Mouse (Mus musculus) neural tube, embryonic 14.5 days (tissue): Measurements from ENCODE around the gene Bckdk. TPM values are rescaled to one million over a fixed set of nuclear protein-coding genes. Genes with fewer than 3 reads are reported as not detected.
A peak's percentile ranks its signal among the peaks of the same experiment; 100 is the strongest.

Source experiments
- ATAC-seq: fragments of 200-750 bp; cut with Nextera tagmentation; 2 replicates; pipeline ENCODE4 v1.8.0; 2017; ENCODE audit warnings: low read depth, mild to moderate bottlenecking, moderate TSS enrichment, moderate library complexity
- H3K27ac ChIP-seq: fragments of 300-500 bp; sonication (generic); 2 replicates; pipeline ENCODE4 v1.5.1; 2014; ENCODE audit warnings: low read depth, mild to moderate bottlenecking, control low read depth, low read length, moderate library complexity, mixed read lengths
- H3K27me3 ChIP-seq: fragments of 300-500 bp; sonication (generic); 2 replicates; pipeline ENCODE4 v1.6.1; 2014; ENCODE audit warnings: low read length; ENCODE audit not compliant: control insufficient read depth, insufficient read depth
- H3K36me3 ChIP-seq: fragments of 300-500 bp; sonication (generic); 2 replicates; pipeline ENCODE4 v1.6.1; 2014; ENCODE audit warnings: low read length, mixed read lengths; ENCODE audit not compliant: control insufficient read depth, insufficient read depth
- H3K4me1 ChIP-seq: fragments of 300-500 bp; sonication (generic); 2 replicates; pipeline ENCODE4 v1.6.1; 2014; ENCODE audit warnings: low read length; ENCODE audit not compliant: control insufficient read depth, insufficient read depth
- H3K4me2 ChIP-seq: fragments of 300-500 bp; sonication (generic); 2 replicates; pipeline ENCODE4 v1.6.1; 2014; ENCODE audit warnings: mild to moderate bottlenecking, low read depth, low read length, control low read depth
- H3K4me3 ChIP-seq: fragments of 300-500 bp; sonication (generic); 2 replicates; pipeline ENCODE4 v1.5.1; 2014; ENCODE audit warnings: low read depth, low read length, control low read depth, mixed read lengths
- H3K9ac ChIP-seq: fragments of 300-500 bp; sonication (generic); replicated peaks from 2 replicates; pipeline ENCODE4 v1.6.1; 2014; ENCODE audit warnings: low read depth, mild to moderate bottlenecking, control low read depth, low read length, mixed read lengths
- H3K9me3 ChIP-seq: fragments of 300-500 bp; sonication (generic); 2 replicates; pipeline ENCODE4 v1.6.1; 2016; ENCODE audit warnings: low read length; ENCODE audit not compliant: control insufficient read depth
- WGBS: fragments of 180-500 bp; shearing (Covaris S2); extraction: QIAGEN DNeasy Blood & Tissue Kit; methylation state at CpG from one replicate; pipeline ENCODE4 v1.1.7; 2014; 5-methylcytosine and 5-hydroxymethylcytosine counted together
- polyA plus RNA-seq: library from polyadenylated mRNA; unstranded; fragments of >200 nt; fragmentation: Nextera tagmentation; extraction: Ambion mirVana; gene quantifications from 2 replicates; pipeline ENCODE4 v1.2.1, GENCODE M21; 2014

Gene Bckdk
- polyA plus RNA-seq, 1 experiment from 2014 or later: 65.8 TPM

- WGBS: 97% methylated on average over 12 of the region's 12 CpGs
Observed at GRCm38 (mm10) chr7:127907939-127908338, 4.1 kb downstream of the Bckdk start.

GRCm38 (mm10) chr7:127908656-127909055, 4.8 kb downstream of the Bckdk start:
- no peak overlapping the region for H3K4me2 ChIP-seq
- no peak overlapping the region for H3K9ac ChIP-seq
- 93% methylated on average over 4 of the region's 4 CpGs for WGBS
- H3K4me1 ChIP-seq: peaks cover 13% of the 10 kb centered on the region; the same call in 1 of the 2 replicates
- H3K4me3 ChIP-seq: no peak overlapping the region
- H3K36me3 ChIP-seq: peaks cover 19% of the 10 kb centered on the region
- no peaks in the 10 kb centered on the region for H3K9me3 ChIP-seq
- H3K27ac ChIP-seq: no peak overlapping the region
- no peak for ATAC-seq
- H3K27me3 ChIP-seq: no peaks in the 10 kb centered on the region

More at GRCm38 (mm10) chr7:127907939-127908338, 4.1 kb downstream of the Bckdk start:
- no peaks in the 10 kb centered on the region for H3K9me3 ChIP-seq
- no peak for ATAC-seq
- H3K4me2 ChIP-seq: no peak overlapping the region
- no peak overlapping the region for H3K9ac ChIP-seq
- no peaks in the 10 kb centered on the region for H3K27me3 ChIP-seq
- peaks cover 19% of the 10 kb centered on the region for H3K36me3 ChIP-seq
- no peak overlapping the region for H3K27ac ChIP-seq
- H3K4me3 ChIP-seq: no peak overlapping the region
- H3K4me1 ChIP-seq: peaks cover 10% of the 10 kb centered on the region; the same call in 1 of the 2 replicates

DNA sequence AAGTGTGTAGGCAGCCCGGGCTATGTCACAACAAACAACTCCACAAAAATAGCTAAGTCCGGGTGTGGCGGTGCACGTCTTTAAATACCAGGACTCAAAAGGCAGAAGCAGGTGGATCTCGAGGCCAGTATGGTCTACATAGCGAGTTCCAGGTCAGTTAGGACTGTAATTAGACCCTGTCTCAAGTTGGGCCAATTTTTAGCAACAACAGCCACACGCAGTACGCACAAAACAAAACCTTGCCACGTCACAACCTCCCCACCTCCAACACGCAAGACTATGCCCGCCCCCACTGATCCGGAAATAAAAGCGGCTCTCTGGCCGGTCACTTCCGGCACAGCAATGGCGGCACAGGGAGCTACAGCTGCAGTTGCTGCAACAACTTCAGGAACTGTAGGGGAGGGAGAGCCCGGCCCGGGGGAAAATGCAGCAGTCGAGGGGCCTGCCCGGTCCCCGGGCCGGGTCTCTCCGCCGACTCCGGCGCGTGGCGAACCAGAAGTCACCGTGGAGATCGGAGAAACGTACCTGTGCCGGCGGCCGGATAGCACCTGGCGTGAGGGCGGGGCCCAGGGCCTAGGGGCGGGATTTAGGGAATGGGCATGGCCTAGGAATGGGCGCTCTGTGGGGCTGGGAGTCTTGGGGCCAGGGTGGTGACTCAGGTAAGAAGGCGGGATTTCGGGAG, 8.4 kb downstream of the Bckdk start, which contains the start of gene Kat8:
Gene Kat8 (plus strand): TSS at position 327 of the 682 bp plus-strand sequence.
- peak within 1 kb of the TSS; percentile 65 for H3K4me3 ChIP-seq
- no peaks in the 10 kb centered on the region for H3K27me3 ChIP-seq
- H3K9ac ChIP-seq: peak within 1 kb of the TSS; percentile 61
- peaks cover 5% of the 10 kb centered on the region; the same call in 1 of the 2 replicates for H3K4me1 ChIP-seq
- no peaks in the 10 kb centered on the region for H3K9me3 ChIP-seq
- 1% methylated on average over 40 of the region's 40 CpGs for WGBS
- peak; percentile 96 for ATAC-seq
- peak within 1 kb of the TSS; percentile 59 for H3K4me2 ChIP-seq
- peaks cover 19% of the 10 kb centered on the region for H3K36me3 ChIP-seq
- H3K27ac ChIP-seq: peak within 1 kb of the TSS; percentile 70

GRCm38 (mm10) chr7:127912938-127913337, 9.1 kb downstream of the Bckdk start:
- Histone ChIP-seq H3K4me2 (peak overlapping the region; percentile 59), H3K36me3 (peaks cover 20% of the 10 kb centered on the region), H3K9me3 (no peaks in the 10 kb centered on the region), H3K27me3 (no peaks in the 10 kb centered on the region), H3K4me1 (peaks cover 5% of the 10 kb centered on the region; the same call in 1 of the 2 replicates), H3K27ac (0 out of 2 replicates have a peak overlapping the region, but pooled peaks have one; percentile 70), H3K9ac (peak overlapping the region; percentile 61), H3K4me3 (peak overlapping the region; percentile 65)
- 27% methylated on average over 4 of the region's 4 CpGs for WGBS
- ATAC-seq: no peak

- Histone ChIP-seq H3K9me3 (no peaks in the 10 kb centered on the region), H3K36me3 (peaks cover 13% of the 10 kb centered on the region), H3K27ac (no peak overlapping the region), H3K4me1 (peaks cover 5% of the 10 kb centered on the region; the same call in 1 of the 2 replicates), H3K9ac (no peak overlapping the region), H3K27me3 (no peaks in the 10 kb centered on the region), H3K4me2 (no peak overlapping the region), H3K4me3 (no peak overlapping the region)
- WGBS: 92% methylated on average over 12 of the region's 12 CpGs
- ATAC-seq: no peak
Observed at GRCm38 (mm10) chr7:127915293-127915692, 11.4 kb downstream of the Bckdk start.

GRCm38 (mm10) chr7:127918203-127918602, 14.3 kb downstream of the Bckdk start:
- no peak overlapping the region for H3K27ac ChIP-seq
- H3K4me1 ChIP-seq: peaks cover 1% of the 10 kb centered on the region; the same call in 1 of the 2 replicates
- ATAC-seq: no peak
- H3K36me3 ChIP-seq: peaks cover 21% of the 10 kb centered on the region
- WGBS: 60% methylated on average over 3 of the region's 3 CpGs
- no peaks in the 10 kb centered on the region for H3K27me3 ChIP-seq
- H3K9ac ChIP-seq: no peak overlapping the region
- H3K4me3 ChIP-seq: no peak overlapping the region
- no peaks in the 10 kb centered on the region for H3K9me3 ChIP-seq
- H3K4me2 ChIP-seq: no peak overlapping the region

DNA sequence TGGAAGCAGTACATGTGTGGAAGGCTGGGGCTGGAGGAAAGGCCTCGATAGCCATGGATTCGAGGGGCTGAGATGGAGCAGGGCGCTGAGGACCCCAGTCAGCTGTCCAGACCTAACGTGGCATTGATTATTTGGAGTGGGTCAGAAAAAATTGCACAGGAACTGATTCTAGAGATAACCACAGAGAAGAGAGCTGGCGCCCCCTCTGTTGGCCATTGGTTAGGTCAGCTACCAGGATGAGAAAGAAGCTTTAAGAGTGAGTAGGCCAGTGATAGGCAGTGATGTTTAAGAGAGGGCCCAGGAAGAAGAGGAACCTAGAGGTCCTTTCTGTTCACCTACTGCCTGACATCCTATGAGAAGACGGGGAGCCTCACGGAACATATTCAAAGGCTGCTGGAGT, 15.4 kb downstream of the Bckdk start:
- WGBS: 78% methylated on average over 7 of the region's 7 CpGs
- Histone ChIP-seq H3K4me1 (no peaks in the 10 kb centered on the region), H3K27me3 (no peaks in the 10 kb centered on the region), H3K9ac (no peak overlapping the region), H3K4me2 (no peak overlapping the region), H3K36me3 (peaks cover 23% of the 10 kb centered on the region), H3K4me3 (no peak overlapping the region), H3K27ac (no peak overlapping the region), H3K9me3 (no peaks in the 10 kb centered on the region)
- ATAC-seq: no peak

DNA sequence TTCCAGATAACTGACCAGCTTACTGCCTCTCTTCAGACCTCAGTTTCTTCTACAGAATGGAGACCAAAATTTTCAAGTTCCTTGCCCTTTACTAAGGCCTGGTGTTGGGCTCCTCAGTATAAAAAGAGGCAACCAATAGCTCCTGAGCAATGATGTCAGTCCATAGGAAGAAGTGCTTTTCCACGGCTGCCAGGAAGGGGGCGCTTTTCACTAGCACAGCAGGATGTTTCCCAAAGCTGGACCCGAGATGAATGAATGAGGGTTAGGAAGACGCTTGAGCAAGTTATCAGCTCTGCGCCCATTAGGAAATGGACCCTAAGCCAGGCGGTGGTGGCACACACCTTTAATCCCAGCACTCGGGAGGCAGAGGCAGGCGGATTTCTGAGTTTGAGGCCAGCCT, 17.6 kb downstream of the Bckdk start:
- Histone ChIP-seq H3K27me3 (no peaks in the 10 kb centered on the region), H3K9me3 (no peaks in the 10 kb centered on the region), H3K4me2 (no peak overlapping the region), H3K4me1 (no peaks in the 10 kb centered on the region), H3K9ac (no peak overlapping the region), H3K27ac (no peak overlapping the region), H3K4me3 (no peak overlapping the region), H3K36me3 (peaks cover 33% of the 10 kb centered on the region; the same call in 1 of the 2 replicates)
- no peak for ATAC-seq
- 68% methylated on average over 8 of the region's 8 CpGs for WGBS

- no peak for ATAC-seq
- H3K36me3 ChIP-seq: peaks cover 26% of the 10 kb centered on the region; the same call in 1 of the 2 replicates
- no peak overlapping the region for H3K4me3 ChIP-seq
- H3K27ac ChIP-seq: no peak overlapping the region
- no peaks in the 10 kb centered on the region for H3K9me3 ChIP-seq
- 86% methylated on average over 6 of the region's 6 CpGs for WGBS
- no peaks in the 10 kb centered on the region for H3K27me3 ChIP-seq
- no peaks in the 10 kb centered on the region for H3K4me1 ChIP-seq
- no peak overlapping the region for H3K9ac ChIP-seq
- H3K4me2 ChIP-seq: no peak overlapping the region
Observed at GRCm38 (mm10) chr7:127922451-127923275, 18.8 kb downstream of the Bckdk start.
